Mouse (Mus musculus): ENCODE measurements around the gene Lmo3.

DNA sequence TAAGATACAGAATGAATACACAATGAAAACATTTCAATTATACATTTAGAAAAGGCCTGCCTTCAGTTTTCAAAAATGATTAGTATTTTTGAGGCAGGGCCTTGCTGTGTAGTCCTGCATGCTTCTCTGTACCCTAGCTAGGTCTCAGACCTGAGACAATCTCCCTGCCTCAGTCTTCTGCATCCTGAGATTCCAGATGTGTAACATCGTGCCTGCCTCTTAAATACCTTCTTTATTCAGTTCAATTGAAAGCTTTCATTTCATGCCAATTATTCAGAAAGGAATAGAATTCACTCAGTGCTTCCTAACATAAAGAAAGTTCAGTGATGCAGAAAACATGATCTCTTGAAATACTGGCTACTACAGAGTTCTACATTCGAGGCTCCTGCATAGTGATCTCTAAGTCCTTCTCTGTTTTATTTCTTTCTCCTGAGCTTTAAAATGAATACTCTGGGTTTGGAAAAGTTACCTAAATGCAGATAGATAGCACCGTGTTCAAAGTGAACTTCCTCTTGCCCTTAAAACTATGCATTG, 137.2 kb downstream of the Lmo3 start:
- no peak for TF ChIP-seq CTCF (IDR thresholded peaks at IDR 0.05; ENCODE audit: low read depth, low read length)
- TF ChIP-seq POLR2A (IDR thresholded peaks at IDR 0.05; ENCODE audit: extremely low read depth, insufficient read depth, low read length) = no peak

Measured in liver, adult 2 months (tissue).